Mouse (Mus musculus) liver, embryonic 14.5 days (tissue): Measurements from ENCODE around the gene Tmem266. TPM values are rescaled to one million over a fixed set of nuclear protein-coding genes. Genes with fewer than 3 reads are reported as not detected.

ENCODE experiments used
- ATAC-seq: fragments of 200-750 bp; cut with Nextera tagmentation; 2 replicates; pipeline ENCODE4 v1.8.0; 2017; ENCODE audit warnings: moderate number of reproducible peaks, mild to moderate bottlenecking, moderate library complexity; ENCODE audit not compliant: insufficient read depth
- DNase-seq, 3 experiments: peaks; one replicate each; pipeline ENCODE4 v3.0.0-alpha.2; 2012 to 2013; ENCODE audit warnings: low read depth in 3 of 3, low spot score in 3 of 3
- H3K27ac ChIP-seq: fragments of 300-500 bp; sonication (generic); 2 replicates; pipeline ENCODE4 v1.5.1; 2014; ENCODE audit warnings: moderate library complexity, mild to moderate bottlenecking, control low read depth, inconsistent platforms
- H3K27me3 ChIP-seq: fragments of 300-500 bp; sonication (generic); 2 replicates; pipeline ENCODE4 v1.6.1; 2014; ENCODE audit warnings: mild to moderate bottlenecking, low read length, moderate library complexity; ENCODE audit not compliant: control insufficient read depth, insufficient read depth
- H3K36me3 ChIP-seq: fragments of 300-500 bp; sonication (generic); replicated peaks from 2 replicates; pipeline ENCODE4 v1.6.1; 2014; ENCODE audit warnings: low read depth; ENCODE audit not compliant: control insufficient read depth, insufficient read depth
- H3K4me1 ChIP-seq, 2 experiments: fragments of 200-500 bp in 1 of 2; fragments of 300-500 bp in 1 of 2; sonication (generic) in 1 of 2; replicated peaks; 2 replicates each; pipeline ENCODE4 v1.6.1; 2012 to 2014; ENCODE audit warnings: antibody characterized with exemption in 1 of 2, inconsistent platforms in 1 of 2, low read length in 1 of 2; ENCODE audit not compliant: control insufficient read depth in 2 of 2, insufficient read depth in 2 of 2
- H3K4me2 ChIP-seq: fragments of 300-500 bp; sonication (generic); 2 replicates; pipeline ENCODE4 v1.6.1; 2014; ENCODE audit warnings: low read depth, mild to moderate bottlenecking, control low read depth, moderate library complexity
- H3K4me3 ChIP-seq, 2 experiments: fragments of 200-500 bp in 1 of 2; fragments of 300-500 bp in 1 of 2; sonication (generic) in 1 of 2; 2 replicates each; pipeline ENCODE4 v1.5.1; 2012 to 2014; ENCODE audit warnings: low read depth in 2 of 2, low read length in 2 of 2, mild to moderate bottlenecking in 2 of 2, control low read depth in 1 of 2, inconsistent platforms in 1 of 2, moderate library complexity in 1 of 2; ENCODE audit not compliant: insufficient read depth in 1 of 2
- H3K9ac ChIP-seq: fragments of 300-500 bp; sonication (generic); replicated peaks from 2 replicates; pipeline ENCODE4 v1.6.1; 2014; ENCODE audit warnings: mild to moderate bottlenecking, control low read depth, moderate library complexity
- H3K9me3 ChIP-seq: fragments of 300-500 bp; sonication (generic); 2 replicates; pipeline ENCODE4 v1.6.1; 2016; ENCODE audit warnings: low read length, mixed read lengths; ENCODE audit not compliant: control insufficient read depth
- CTCF ChIP-seq: IDR thresholded peaks from 2 replicates; pipeline ENCODE4 v1.5.1; 2016; ENCODE audit warnings: antibody characterized with exemption, low read depth, control low read depth
- EP300 ChIP-seq: IDR thresholded peaks from 2 replicates; pipeline ENCODE4 v1.6.1; 2016; ENCODE audit warnings: antibody characterized with exemption, low read depth
- WGBS: fragments of 180-500 bp; shearing (Covaris S2); extraction: QIAGEN DNeasy Blood & Tissue Kit; methylation state at CpG from one replicate; pipeline ENCODE4 v1.1.7; 2014; ENCODE audit not compliant: insufficient replicate concordance; 5-methylcytosine and 5-hydroxymethylcytosine counted together
- polyA plus RNA-seq, 2 experiments: library from polyadenylated mRNA; depleted of rRNA in 1 of 2; stranded (reverse) in 1 of 2; unstranded in 1 of 2; fragments of >200 nt; fragmentation: Nextera tagmentation in 1 of 2; extraction: Ambion mirVana in 1 of 2; gene quantifications; 2 replicates each; pipeline versions ENCODE4 v1.2.1 to v1.2.3; 2012 to 2014

Gene Tmem266
- polyA plus RNA-seq, 2 experiments = not detected

- TF ChIP-seq EP300 = no peak
- no peak for TF ChIP-seq CTCF
- Histone ChIP-seq H3K4me3 (no peak overlapping the region), H3K27me3 (no peaks in the 10 kb centered on the region), H3K36me3 (no peaks in the 10 kb centered on the region), H3K4me1 (no peaks in the 10 kb centered on the region), H3K4me2 (no peak overlapping the region), H3K9ac (no peak overlapping the region), H3K9me3 (no peaks in the 10 kb centered on the region), H3K27ac (no peak overlapping the region)
- ATAC-seq (no peak), DNase-seq (no peak)
- 21% methylated on average over 3 of the region's 3 CpGs for WGBS
These were observed 28.0 kb downstream of the Tmem266 start for GRCm38 (mm10) chr9:55354686-55355085.

GRCm38 (mm10) chr9:55355270-55355834, 28.6 kb downstream of the Tmem266 start:
- DNase-seq = no peak
- ATAC-seq = no peak
- 54% methylated on average over 8 of the region's 8 CpGs for whole genome bisulfite sequencing

GRCm38 (mm10) chr9:55357164-55357563, 30.5 kb downstream of the Tmem266 start:
- no peaks in the 10 kb centered on the region for H3K27me3 ChIP-seq
- no peak overlapping the region for H3K4me2 ChIP-seq
- no peak for ATAC-seq

More at GRCm38 (mm10) chr9:55355270-55355834, 28.6 kb downstream of the Tmem266 start:
- Histone ChIP-seq H3K4me2 (no peak overlapping the region), H3K4me3 (no peak overlapping the region), H3K4me1 (no peaks in the 10 kb centered on the region), H3K27me3 (no peaks in the 10 kb centered on the region), H3K9ac (no peak overlapping the region), H3K9me3 (no peaks in the 10 kb centered on the region), H3K36me3 (no peaks in the 10 kb centered on the region), H3K27ac (no peak overlapping the region)
- TF ChIP-seq EP300 = no peak
- no peak for TF ChIP-seq CTCF

GRCm38 (mm10) chr9:55360372-55360771, 33.7 kb downstream of the Tmem266 start:
- TF ChIP-seq EP300 (no peak), CTCF (no peak)
- ATAC-seq (no peak), DNase-seq (no peak)
- no peaks in the 10 kb centered on the region for H3K36me3 ChIP-seq
- H3K9me3 ChIP-seq = no peaks in the 10 kb centered on the region
- no peaks in the 10 kb centered on the region for H3K4me1 ChIP-seq
- H3K4me2 ChIP-seq = no peak overlapping the region
- 53% methylated on average over 3 of the region's 3 CpGs for WGBS
- no peak overlapping the region for H3K9ac ChIP-seq
- no peak overlapping the region for H3K27ac ChIP-seq
- no peaks in the 10 kb centered on the region for H3K27me3 ChIP-seq
- H3K4me3 ChIP-seq = no peak overlapping the region

More at GRCm38 (mm10) chr9:55357164-55357563, 30.5 kb downstream of the Tmem266 start:
- Histone ChIP-seq H3K9me3 (no peaks in the 10 kb centered on the region), H3K4me1 (no peaks in the 10 kb centered on the region), H3K9ac (no peak overlapping the region), H3K4me3 (no peak overlapping the region), H3K36me3 (no peaks in the 10 kb centered on the region), H3K27ac (no peak overlapping the region)
- no peak for TF ChIP-seq CTCF
- no peak for TF ChIP-seq EP300
- WGBS = 48% methylated on average over 1 of the region's 1 CpGs
- DNase-seq = no peak

- H3K9me3 ChIP-seq = no peaks in the 10 kb centered on the region
- TF ChIP-seq EP300 = no peak
- no peak for TF ChIP-seq CTCF
- ATAC-seq (no peak), DNase-seq (no peak)
- H3K4me3 ChIP-seq = no peak overlapping the region
- no peaks in the 10 kb centered on the region for H3K4me1 ChIP-seq
- no peak overlapping the region for H3K4me2 ChIP-seq
- no peak overlapping the region for H3K27ac ChIP-seq
- no peaks in the 10 kb centered on the region for H3K27me3 ChIP-seq
- no peak overlapping the region for H3K9ac ChIP-seq
- WGBS = 45% methylated on average over 7 of the region's 7 CpGs
- H3K36me3 ChIP-seq = no peaks in the 10 kb centered on the region
These were observed 34.1 kb downstream of the Tmem266 start for GRCm38 (mm10) chr9:55360861-55361260.
